Mouse (Mus musculus) heart, postnatal 36 days (tissue): ENCODE data around the gene Ins1. TPM values are rescaled to one million over a fixed set of nuclear protein-coding genes. Genes with fewer than 3 reads are reported as not detected.

Experiments
- DNase-seq, 2 experiments: peaks; one replicate each; pipeline ENCODE4 v3.0.0; 2021 to 2022
- intact Hi-C: fragments of 180-260 bp; cut with DNase I; formaldehyde crosslinking; loops from one replicate; pipeline ENCODE4 v1.15.1; 2025
- total RNA-seq, 2 experiments: library from RNA; stranded (reverse); gene quantifications; 2 replicates each; pipeline ENCODE4 v1.2.3; 2021

Gene Ins1
- not detected for total RNA-seq

GRCm38 (mm10) chr19:52263997-52264396, at the start of gene Ins1:
Ins1 (plus strand) TSS chr19:52264297.
- intact Hi-C loops: no loop called here
- no peak for DNase-seq
